Comparison of ENCODE assay signal across 26 mouse cellular contexts in genomic region chr14:79957789-79958487, GRCm38 (mm10). TPM values are rescaled to one million over a fixed set of nuclear protein-coding genes. Genes with fewer than 3 reads are reported as not detected.
DNase-seq lines count a peak whose midpoint lies in the region; ATAC-seq lines count a peak whose summit lies in the region.
"Had no signal": no experiment of that assay in that cellular context is flagged by ENCODE, and none has a peak within 500 bp of the region (broad histone marks: within the 10 kb centered on the region; RNA-seq: fewer than 3 reads in every experiment).

No protein-coding gene starts in this region.

- no peaks in the 10 kb centered on the region for H3K27me3 ChIP-seq in kidney, embryonic 15.5 days
- no peaks in the 10 kb centered on the region for H3K27me3 ChIP-seq in neural tube, embryonic 14.5 days (ENCODE audit: control insufficient read depth, insufficient read depth, low read length)
- H3K27me3 ChIP-seq: embryonic facial prominence, embryonic 15.5 days; heart, embryonic 15.5 days; stomach, embryonic 15.5 days had no signal

- DNase-seq in cerebellum, postnatal 10 days: peak; percentile 11 to 19
- DNase-seq in cerebellum, adult 18-20 months: no peak
- DNase-seq in kidney, adult 18-20 months: no peak
- peak; percentile 14 for DNase-seq in hindlimb bud, embryonic 11.5 days (ENCODE audit: extremely low spot score, low read depth, low spot score)
- DNase-seq in layer of hippocampus, adult 11-12 months (ENCODE audit: low spot score): no peak
- DNase-seq: adrenal gland, postnatal 10 days; cerebellum, adult 8-10 months; heart, postnatal 4 days; layer of hippocampus, adult 9-11 months; liver, postnatal 0 days; retina, postnatal 1 day; thymus, adult 18-20 months; thymus, postnatal 36 days had no signal

- H3K4me3 ChIP-seq in kidney, embryonic 15.5 days (replicated peaks): no peak overlapping the region
- no peak overlapping the region for H3K4me3 ChIP-seq in neural tube, embryonic 14.5 days (ENCODE audit: low read depth, low read length)
- H3K4me3 ChIP-seq: embryonic facial prominence, embryonic 15.5 days; heart, embryonic 15.5 days; left cerebral cortex, adult 2 months; midbrain, embryonic 10.5 days; myocyte; stomach, embryonic 15.5 days had no signal

- peaks cover 16% of the 10 kb centered on the region for H3K4me1 ChIP-seq in kidney, embryonic 15.5 days
- 0 out of 2 replicates have a peak, but pooled peaks cover 3% of the 10 kb centered on the region for H3K4me1 ChIP-seq in neural tube, embryonic 14.5 days (ENCODE audit: control insufficient read depth, insufficient read depth, low read length)
- H3K4me1 ChIP-seq: heart, embryonic 15.5 days; stomach, embryonic 15.5 days had no signal

- no peak overlapping the region for H3K9ac ChIP-seq in kidney, embryonic 15.5 days
- no peak overlapping the region for H3K9ac ChIP-seq in neural tube, embryonic 14.5 days (replicated peaks; ENCODE audit: low read depth, low read length)
- H3K9ac ChIP-seq: embryonic facial prominence, embryonic 15.5 days; heart, embryonic 15.5 days; liver, postnatal 0 days; stomach, embryonic 15.5 days had no signal

- ATAC-seq in kidney, embryonic 15.5 days (replicated peaks; ENCODE audit: low FRiP score): peak; percentile 85
- peak; percentile 64; the same call in 1 of the 2 replicates for ATAC-seq in neural tube, embryonic 14.5 days (ENCODE audit: low read depth)
- ATAC-seq: hindbrain, embryonic 16.5 days; intestine, postnatal 0 days; liver, postnatal 0 days; lung, postnatal 0 days; midbrain, embryonic 16.5 days had no signal

- peak overlapping the region; percentile 23 for H3K27ac ChIP-seq in kidney, embryonic 15.5 days
- peak overlapping the region; percentile 12; the same call in 1 of the 2 replicates for H3K27ac ChIP-seq in neural tube, embryonic 14.5 days (ENCODE audit: low read depth, low read length)
- H3K27ac ChIP-seq: embryonic facial prominence, embryonic 15.5 days; heart, embryonic 15.5 days; left cerebral cortex, adult 2 months; midbrain, embryonic 10.5 days; stomach, embryonic 15.5 days had no signal

- H3K4me2 ChIP-seq in kidney, embryonic 15.5 days: no peak overlapping the region
- H3K4me2 ChIP-seq in neural tube, embryonic 14.5 days (ENCODE audit: low read depth, low read length): no peak overlapping the region
- H3K4me2 ChIP-seq: embryonic facial prominence, embryonic 15.5 days; heart, embryonic 15.5 days; liver, embryonic 11.5 days; stomach, embryonic 15.5 days had no signal

- no peaks in the 10 kb centered on the region for H3K9me3 ChIP-seq in kidney, embryonic 15.5 days (replicated peaks)
- H3K9me3 ChIP-seq in neural tube, embryonic 14.5 days (ENCODE audit: control insufficient read depth, low read length): no peaks in the 10 kb centered on the region
- H3K9me3 ChIP-seq: embryonic facial prominence, embryonic 15.5 days; heart, embryonic 15.5 days; midbrain, embryonic 10.5 days; stomach, embryonic 15.5 days had no signal

- H3K36me3 ChIP-seq in kidney, embryonic 15.5 days: no peaks in the 10 kb centered on the region
- H3K36me3 ChIP-seq in neural tube, embryonic 14.5 days (ENCODE audit: control insufficient read depth, insufficient read depth, low read length): no peaks in the 10 kb centered on the region
- H3K36me3 ChIP-seq: embryonic facial prominence, embryonic 15.5 days; heart, embryonic 15.5 days; midbrain, embryonic 10.5 days; stomach, embryonic 15.5 days had no signal

- WGBS in kidney, embryonic 15.5 days: 42% methylated on average over 15 of the region's 15 CpGs
- 32% methylated on average over 15 of the region's 15 CpGs for WGBS in neural tube, embryonic 14.5 days

RNA-seq across cellular contexts. Expression of gene Olfm4, which starts 25.9 kb away (rescaled TPM):
- 2.3 TPM in 2 replicates for polyA plus RNA-seq in kidney, embryonic 15.5 days (2015; fragmentation: Nextera tagmentation; extraction: Ambion mirVana)
- 0.91 and 1.1 TPM in 2 replicates for polyA plus RNA-seq in neural tube, embryonic 14.5 days (2014; fragmentation: Nextera tagmentation; extraction: Ambion mirVana)
- polyA plus RNA-seq: myocyte had no signal

Comparison
In these comparisons a context has a peak if more than half of its experiments do, and no peak if none do; other contexts are left out.
1. DNase-seq: peak in cerebellum, postnatal 10 days (2 of 2) and hindlimb bud, embryonic 11.5 days (single experiment); none in cerebellum, adult 18-20 months (0 of 2), kidney, adult 18-20 months (single experiment) and layer of hippocampus, adult 11-12 months (single experiment).